Mouse (Mus musculus) layer of hippocampus, adult 8-10 months (tissue): Measurements from ENCODE around the gene Upk2. TPM values are rescaled to one million over a fixed set of nuclear protein-coding genes. Genes with fewer than 3 reads are reported as not detected.
"Not testable (repeated sequence)": the region's sequence is repeated elsewhere in the genome, so short reads cannot be mapped to it uniquely, and the experiment has no call there.

ENCODE experiments used
- DNase-seq, 2 experiments: peaks; one replicate each; pipeline ENCODE4 v3.0.0; 2022; ENCODE audit warnings: low spot score in 2 of 2
- total RNA-seq, 4 experiments: library from RNA; stranded (reverse); gene quantifications; 2 replicates each; pipeline ENCODE4 v1.2.4; 2022

The Upk2 gene
- total RNA-seq, 4 experiments from 2014 or later = not detected

- DNase-seq = no peak
Observed at GRCm38 (mm10) chr9:44410647-44411336, 44.0 kb downstream of the Upk2 start.

- DNase-seq = not testable (repeated sequence)
Observed at GRCm38 (mm10) chr9:44408693-44409092, 46.1 kb downstream of the Upk2 start.

GRCm38 (mm10) chr9:44407752-44408097 lies 47.1 kb downstream of the Upk2 start:
- DNase-seq = no peak

GRCm38 (mm10) chr9:44406906-44407751 lies 47.6 kb downstream of the Upk2 start, which contains the start of the genes Rps25 and Trappc4:
Rps25 (plus strand) TSS chr9:44407139.
Trappc4 (minus strand) TSS chr9:44407600.
- peak; percentile 90 to 92 for DNase-seq

GRCm38 (mm10) chr9:44405011-44405410 lies 49.8 kb downstream of the Upk2 start:
- DNase-seq = no peak

Other genes with a start within 250 kb of the Upk2 start
- gene Cbl, start 220.9 kb downstream of the Upk2 start, total RNA-seq = 10 to 100 TPM; 58.7 to 75.3 (median 65.0) TPM
- 10 to 100 TPM in 1 of 4 experiments, 1 to 10 TPM in 3; 2.4 to 10.2 (median 4.0) TPM for gene Ccdc153, start 214.3 kb downstream of the Upk2 start, total RNA-seq
- 1 to 10 TPM in 3 of 4 experiments, under 1 TPM in 1; 0.49 to 2.0 (median 1.1) TPM for gene Pdzd3, start 203.5 kb downstream of the Upk2 start, total RNA-seq
- gene Nlrx1, start 186.4 kb downstream of the Upk2 start, total RNA-seq = 10 to 100 TPM in 3 of 4 experiments, 1 to 10 TPM in 1; 8.7 to 13.1 (median 10.5) TPM
- 10 to 100 TPM; 69.2 to 77.6 (median 71.1) TPM for gene Abcg4, start 166.4 kb downstream of the Upk2 start, total RNA-seq
- 10 to 100 TPM; 32.0 to 40.3 (median 38.4) TPM for gene Hinfp, start 149.3 kb downstream of the Upk2 start, total RNA-seq
- 100 to 1,000 TPM; 177 to 228 (median 205) TPM for gene C2cd2l, start 134.7 kb downstream of the Upk2 start, total RNA-seq
- 10 to 100 TPM; 15.1 to 19.7 (median 16.1) TPM for gene Dpagt1, start 129.0 kb downstream of the Upk2 start, total RNA-seq
- 10 to 100 TPM; 40.3 to 44.3 (median 41.6) TPM for gene H2afx, start 120.3 kb downstream of the Upk2 start, total RNA-seq
- 10 to 100 TPM; 20.2 to 26.9 (median 25.3) TPM for gene Hmbs, start 110.7 kb downstream of the Upk2 start, total RNA-seq
- gene Vps11, start 93.3 kb downstream of the Upk2 start, total RNA-seq = 10 to 100 TPM; 56.4 to 64.6 (median 60.9) TPM
- 100 to 1,000 TPM in 3 of 4 experiments, 10 to 100 TPM in 1; 96.8 to 147 (median 121) TPM for gene Hyou1, start 75.5 kb downstream of the Upk2 start, total RNA-seq
- gene Slc37a4, start 58.1 kb downstream of the Upk2 start, total RNA-seq = 10 to 100 TPM; 24.0 to 29.5 (median 28.1) TPM
- 100 to 1,000 TPM; 739 to 859 (median 825) TPM for gene Rps25, start 47.8 kb downstream of the Upk2 start, total RNA-seq
- 10 to 100 TPM; 63.7 to 73.0 (median 68.9) TPM for gene Trappc4, start 47.4 kb downstream of the Upk2 start, total RNA-seq
- 10 to 100 TPM; 21.1 to 24.9 (median 23.4) TPM for gene Ccdc84, start 36.4 kb downstream of the Upk2 start, total RNA-seq
- not detected for gene Foxr1, start 13.8 kb downstream of the Upk2 start, total RNA-seq
- 10 to 100 TPM; 61.8 to 68.3 (median 64.9) TPM for gene Bcl9l, start 27.8 kb upstream of the Upk2 start, total RNA-seq
- not detected for gene Cxcr5, start 106.9 kb upstream of the Upk2 start, total RNA-seq
- gene Ddx6, start 149.9 kb upstream of the Upk2 start, total RNA-seq = 100 to 1,000 TPM; 130 to 145 (median 134) TPM
- not detected for gene Treh, start 218.3 kb upstream of the Upk2 start, total RNA-seq